Mouse (Mus musculus) myocyte (in vitro differentiated cells): ENCODE results near the gene Sned1.

ENCODE experiments used
- POLR2A ChIP-seq: IDR thresholded peaks from one replicate; pipeline ENCODE4 v1.6.1; 2011; ENCODE audit warnings: low read depth, mild to moderate bottlenecking, control low read depth, moderate library complexity; ENCODE audit not compliant: insufficient read length
- SRF ChIP-seq: IDR thresholded peaks from one replicate; pipeline ENCODE4 v1.6.1; 2011; ENCODE audit warnings: low read depth; ENCODE audit not compliant: control insufficient read depth, insufficient read length
- TCF12 ChIP-seq: IDR thresholded peaks from one replicate; pipeline ENCODE4 v1.6.1; 2011; ENCODE audit warnings: mild to moderate bottlenecking, control low read depth; ENCODE audit not compliant: poor library complexity, insufficient read depth, severe bottlenecking

GRCm38 (mm10) chr1:93229626-93230025 lies 6.0 kb upstream of the Sned1 start:
- TF ChIP-seq TCF12 (no peak), POLR2A (no peak), SRF (no peak)
